Mouse (Mus musculus): ENCODE measurements around the gene Ptgdr2. TPM values are rescaled to one million over a fixed set of nuclear protein-coding genes. Genes with fewer than 3 reads are reported as not detected.

Ptgdr2 gene
- not detected in 2 replicates for polyA plus RNA-seq (2014; fragmentation: Nextera tagmentation; extraction: Ambion mirVana)

DNA sequence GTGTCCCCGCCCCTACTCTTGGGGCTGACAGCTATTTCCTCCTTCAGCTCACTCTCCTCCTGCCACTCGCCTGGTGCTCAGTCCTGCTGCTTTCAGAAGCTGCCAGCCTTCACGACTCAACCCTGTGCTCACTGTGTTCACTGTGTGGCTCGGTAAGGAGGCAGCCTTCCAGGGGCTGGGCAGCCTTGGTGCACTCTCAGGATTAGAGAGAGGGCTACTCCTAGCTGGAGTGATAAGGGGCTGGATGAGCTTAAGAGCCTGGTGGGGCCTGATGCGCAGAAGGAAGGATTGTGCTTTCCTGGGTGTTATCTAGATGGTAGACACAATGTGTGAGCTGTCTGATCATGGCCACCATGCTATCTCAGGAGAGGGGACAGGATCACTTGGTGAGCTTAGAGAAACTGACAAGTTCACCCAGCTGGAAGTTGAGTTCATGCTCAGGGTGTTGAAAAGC is at the start of gene Ptgdr2:
Ptgdr2 (plus strand) TSS at position 51 of the 454 bp plus-strand sequence.
- no peak within 1 kb of the TSS for H3K4me3 ChIP-seq (ENCODE audit: low read depth, low read length)
- no peak within 1 kb of the TSS for H3K9ac ChIP-seq
- peaks cover 10% of the 10 kb centered on the region for H3K4me1 ChIP-seq (ENCODE audit: insufficient read depth)
- DNase-seq (no peak), ATAC-seq (ENCODE audit: insufficient read depth) (no peak)
- no peak for TF ChIP-seq CTCF (IDR thresholded peaks at IDR 0.05; ENCODE audit: low read depth)
- H3K4me2 ChIP-seq, result no peak within 1 kb of the TSS
- no peaks in the 10 kb centered on the region for H3K9me3 ChIP-seq (ENCODE audit: low read depth, low read length)
- H3K36me3 ChIP-seq (ENCODE audit: insufficient read depth), result peaks cover 7% of the 10 kb centered on the region
- WGBS, result 23% methylated on average over 5 of the region's 5 CpGs
- no peaks in the 10 kb centered on the region for H3K27me3 ChIP-seq (ENCODE audit: insufficient read depth, low read length)
- H3K27ac ChIP-seq (ENCODE audit: low read depth), result no peak within 1 kb of the TSS

DNA sequence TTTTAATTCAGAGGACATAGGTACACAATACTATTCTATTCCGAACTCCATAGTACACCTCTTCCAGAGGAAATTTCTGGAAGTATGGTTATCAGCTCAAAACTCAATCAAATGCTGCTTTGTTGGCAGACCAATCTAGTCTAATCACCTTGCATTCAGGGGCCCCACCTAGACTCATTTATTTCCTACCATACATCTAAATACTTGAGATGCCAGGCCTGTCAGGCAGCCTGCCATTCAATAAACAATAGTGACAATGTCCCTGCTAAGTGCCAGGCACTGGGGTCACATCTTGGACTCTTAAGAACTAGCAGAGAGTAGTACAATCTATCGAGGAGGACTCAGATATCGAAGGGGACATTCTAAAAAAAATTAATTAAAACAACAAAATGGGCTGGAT is 44.8 kb upstream of the Ptgdr2 start:
- Histone ChIP-seq H3K27ac (ENCODE audit: low read depth) (no peak overlapping the region), H3K4me1 (ENCODE audit: insufficient read depth) (peaks cover 4% of the 10 kb centered on the region; the same call in 1 of the 2 replicates), H3K36me3 (ENCODE audit: insufficient read depth) (no peaks in the 10 kb centered on the region), H3K9me3 (ENCODE audit: low read depth, low read length) (no peaks in the 10 kb centered on the region), H3K27me3 (ENCODE audit: insufficient read depth, low read length) (no peaks in the 10 kb centered on the region), H3K4me3 (ENCODE audit: low read depth, low read length) (no peak overlapping the region), H3K9ac (no peak overlapping the region), H3K4me2 (no peak overlapping the region)
- DNase-seq, result no peak
- 82% methylated on average over 3 of the region's 3 CpGs for WGBS
- no peak for TF ChIP-seq CTCF (IDR thresholded peaks at IDR 0.05; ENCODE audit: low read depth)
- no peak for ATAC-seq (ENCODE audit: insufficient read depth)

DNA sequence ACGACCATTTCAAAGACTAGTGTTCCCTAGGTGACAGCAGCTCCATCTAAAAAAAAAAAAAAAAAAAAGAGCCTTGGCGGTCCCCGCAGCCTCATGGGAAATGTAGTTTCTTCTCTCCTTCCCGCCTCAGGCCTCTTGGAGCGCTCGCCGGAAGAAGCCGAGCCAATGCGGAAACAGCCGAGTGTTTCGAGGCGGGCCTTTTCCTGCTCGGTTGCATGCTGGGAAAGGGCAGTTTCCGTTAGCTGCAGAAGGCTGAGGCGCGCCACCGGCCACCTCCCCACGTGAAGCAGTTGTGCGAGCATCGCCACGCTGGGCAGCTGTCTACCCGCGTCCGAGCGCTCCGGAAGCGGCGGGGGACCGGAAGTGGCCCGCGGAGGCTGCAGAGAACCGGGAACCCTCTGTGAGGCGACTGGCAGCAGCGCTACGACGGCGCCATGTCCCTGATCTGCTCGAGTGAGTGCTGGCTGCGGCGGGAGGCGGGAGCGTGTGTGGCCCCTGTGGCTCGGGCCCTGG is 41.9 kb upstream of the Ptgdr2 start, which contains the start of gene Prpf19:
Prpf19 (plus strand) TSS at position 216 of the 513 bp plus-strand sequence.
- peak; percentile 99 for DNase-seq
- Histone ChIP-seq H3K9me3 (ENCODE audit: low read depth, low read length) (no peaks in the 10 kb centered on the region), H3K4me1 (ENCODE audit: insufficient read depth) (peaks cover 4% of the 10 kb centered on the region; the same call in 1 of the 2 replicates), H3K4me2 (peak within 1 kb of the TSS; percentile 87), H3K36me3 (ENCODE audit: insufficient read depth) (peaks cover 27% of the 10 kb centered on the region), H3K4me3 (ENCODE audit: low read depth, low read length) (peak within 1 kb of the TSS; percentile 84), H3K9ac (peak within 1 kb of the TSS; percentile 85), H3K27ac (ENCODE audit: low read depth) (peak within 1 kb of the TSS; percentile 89), H3K27me3 (ENCODE audit: insufficient read depth, low read length) (no peaks in the 10 kb centered on the region)
- ATAC-seq (ENCODE audit: insufficient read depth), result peak; percentile 97
- under 1% methylated on average over 43 of the region's 43 CpGs for WGBS
- peak; percentile 37; the same call in 1 of the 2 replicates for TF ChIP-seq CTCF (IDR thresholded peaks at IDR 0.05; ENCODE audit: low read depth)

DNA sequence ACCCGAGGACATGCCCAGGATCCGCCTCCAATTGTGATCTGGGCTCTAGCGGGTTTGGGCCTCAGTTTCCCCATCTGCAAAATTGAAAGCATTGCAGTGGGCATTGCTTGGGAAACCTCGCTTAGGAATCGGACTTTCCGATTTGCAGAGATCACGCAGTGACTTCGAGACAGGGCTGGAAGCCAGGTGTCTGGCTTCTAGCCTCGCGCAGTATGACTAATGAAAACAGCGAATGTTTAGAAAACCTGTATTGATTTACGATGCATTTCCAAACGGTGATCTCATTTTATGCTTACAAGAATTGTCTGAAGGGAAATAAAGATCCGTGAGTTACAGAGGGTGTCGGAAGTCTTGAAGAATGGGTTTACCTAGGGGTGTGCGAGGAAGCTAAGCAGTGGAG is 41.3 kb upstream of the Ptgdr2 start:
- peak; percentile 32 for DNase-seq
- Histone ChIP-seq H3K27me3 (ENCODE audit: insufficient read depth, low read length) (no peaks in the 10 kb centered on the region), H3K27ac (ENCODE audit: low read depth) (peak overlapping the region; percentile 89), H3K4me1 (ENCODE audit: insufficient read depth) (peaks cover 4% of the 10 kb centered on the region; the same call in 1 of the 2 replicates), H3K36me3 (ENCODE audit: insufficient read depth) (peaks cover 34% of the 10 kb centered on the region), H3K4me3 (ENCODE audit: low read depth, low read length) (peak overlapping the region; percentile 84), H3K4me2 (peak overlapping the region; percentile 87), H3K9ac (peak overlapping the region; percentile 85), H3K9me3 (ENCODE audit: low read depth, low read length) (no peaks in the 10 kb centered on the region)
- no peak for TF ChIP-seq CTCF (IDR thresholded peaks at IDR 0.05; ENCODE audit: low read depth)
- ATAC-seq (ENCODE audit: insufficient read depth), result no peak
- WGBS, result under 1% methylated on average over 16 of the region's 16 CpGs

DNA sequence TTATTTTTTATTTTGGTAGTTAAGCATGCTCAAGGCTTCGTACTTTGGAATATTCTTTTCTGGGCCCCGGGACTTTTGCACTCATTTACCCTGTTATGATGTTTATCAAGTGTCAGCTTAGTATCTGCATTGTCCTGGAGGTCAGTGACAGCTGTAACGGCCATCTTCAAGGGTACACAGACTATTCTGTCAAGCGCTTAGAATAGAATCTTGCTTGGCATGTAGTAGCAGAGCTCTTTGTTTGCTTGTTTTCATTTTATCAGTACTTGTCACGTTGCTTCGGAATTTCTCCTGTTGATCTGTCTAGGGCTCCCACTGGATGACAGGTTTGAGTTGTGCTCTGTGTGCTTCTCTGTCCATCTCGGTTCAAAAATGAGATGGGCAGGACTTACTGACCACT is 40.1 kb upstream of the Ptgdr2 start:
- ATAC-seq (ENCODE audit: insufficient read depth) (no peak), DNase-seq (no peak)
- Histone ChIP-seq H3K4me2 (peak overlapping the region; percentile 87), H3K36me3 (ENCODE audit: insufficient read depth) (peaks cover 45% of the 10 kb centered on the region), H3K4me3 (ENCODE audit: low read depth, low read length) (peak overlapping the region; percentile 84; the same call in 1 of the 2 replicates), H3K27ac (ENCODE audit: low read depth) (no peak overlapping the region), H3K27me3 (ENCODE audit: insufficient read depth, low read length) (no peaks in the 10 kb centered on the region), H3K4me1 (ENCODE audit: insufficient read depth) (peaks cover 4% of the 10 kb centered on the region; the same call in 1 of the 2 replicates), H3K9me3 (ENCODE audit: low read depth, low read length) (no peaks in the 10 kb centered on the region), H3K9ac (peak overlapping the region; percentile 85)
- 56% methylated on average over 7 of the region's 7 CpGs for WGBS
- TF ChIP-seq CTCF (IDR thresholded peaks at IDR 0.05; ENCODE audit: low read depth), result no peak

DNA sequence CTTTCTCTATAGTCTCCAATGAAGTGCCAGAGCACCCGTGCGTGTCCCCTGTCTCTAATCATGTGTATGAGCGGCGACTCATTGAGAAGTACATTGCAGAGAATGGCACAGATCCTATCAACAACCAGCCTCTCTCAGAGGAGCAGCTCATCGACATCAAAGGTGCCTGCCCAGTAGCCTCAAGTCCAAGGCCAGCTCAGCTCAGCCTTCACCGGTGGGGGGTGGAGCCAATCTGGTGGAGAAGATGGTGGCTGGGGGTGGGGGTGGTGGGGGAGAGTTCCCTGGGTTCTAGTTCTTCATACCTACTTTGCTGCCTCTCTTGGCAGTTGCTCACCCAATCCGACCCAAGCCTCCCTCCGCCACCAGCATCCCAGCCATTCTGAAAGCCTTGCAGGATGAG is 39.5 kb upstream of the Ptgdr2 start:
- WGBS, result 87% methylated on average over 8 of the region's 8 CpGs
- H3K9me3 ChIP-seq (ENCODE audit: low read depth, low read length), result no peaks in the 10 kb centered on the region
- H3K36me3 ChIP-seq (ENCODE audit: insufficient read depth), result peaks cover 52% of the 10 kb centered on the region
- H3K4me3 ChIP-seq (ENCODE audit: low read depth, low read length), result no peak overlapping the region
- H3K27ac ChIP-seq (ENCODE audit: low read depth), result no peak overlapping the region
- H3K4me1 ChIP-seq (ENCODE audit: insufficient read depth), result peaks cover 4% of the 10 kb centered on the region; the same call in 1 of the 2 replicates
- DNase-seq (no peak), ATAC-seq (ENCODE audit: insufficient read depth) (no peak)
- H3K9ac ChIP-seq, result no peak overlapping the region
- no peak overlapping the region; the same call in 1 of the 2 replicates for H3K4me2 ChIP-seq
- no peak for TF ChIP-seq CTCF (IDR thresholded peaks at IDR 0.05; ENCODE audit: low read depth)
- no peaks in the 10 kb centered on the region for H3K27me3 ChIP-seq (ENCODE audit: insufficient read depth, low read length)

DNA sequence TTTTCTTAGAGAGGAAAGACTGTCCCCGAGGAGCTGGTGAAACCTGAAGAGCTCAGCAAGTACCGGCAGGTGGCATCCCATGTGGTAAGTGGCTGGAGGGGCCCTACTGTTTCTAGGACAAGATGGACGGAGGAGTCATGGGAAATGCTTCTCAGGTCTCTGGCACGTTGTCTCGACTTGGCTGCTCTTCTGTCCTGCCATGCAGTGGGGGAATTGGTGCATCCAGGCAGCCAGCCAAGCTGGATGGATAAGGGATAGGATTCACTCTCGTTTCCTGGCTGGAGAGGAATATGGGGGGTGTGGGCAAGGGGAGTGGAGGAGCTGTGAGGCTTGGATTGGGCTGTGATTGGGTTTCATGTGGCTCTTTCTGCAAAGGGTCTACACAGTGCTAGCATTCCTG is 36.6 kb upstream of the Ptgdr2 start:
- 63% methylated on average over 6 of the region's 6 CpGs for WGBS
- H3K4me2 ChIP-seq, result no peak overlapping the region
- no peak overlapping the region for H3K4me3 ChIP-seq (ENCODE audit: low read depth, low read length)
- DNase-seq (no peak), ATAC-seq (ENCODE audit: insufficient read depth) (no peak)
- no peaks in the 10 kb centered on the region for H3K9me3 ChIP-seq (ENCODE audit: low read depth, low read length)
- no peak overlapping the region for H3K27ac ChIP-seq (ENCODE audit: low read depth)
- H3K9ac ChIP-seq, result no peak overlapping the region
- TF ChIP-seq CTCF (IDR thresholded peaks at IDR 0.05; ENCODE audit: low read depth), result no peak
- no peaks in the 10 kb centered on the region for H3K27me3 ChIP-seq (ENCODE audit: insufficient read depth, low read length)
- H3K4me1 ChIP-seq (ENCODE audit: insufficient read depth), result peaks cover 4% of the 10 kb centered on the region; the same call in 1 of the 2 replicates
- H3K36me3 ChIP-seq (ENCODE audit: insufficient read depth), result peaks cover 77% of the 10 kb centered on the region

Measured in lung, embryonic 14.5 days (tissue).